Mouse (Mus musculus): ENCODE measurements at regions not wholly inside any gene's neighbourhood (a gene's known extent, or its start where the extent isn't known, plus 50 kb on each side); places are given as distances from the start of the nearest gene placed in this dataset.

GRCm38 (mm10) chr11:55946028-55946427 is 94.8 kb downstream of the Nmur2 start:
- TF ChIP-seq ZC3H11A (IDR thresholded peaks at IDR 0.05; ENCODE audit: borderline replicate concordance, low read depth, low read length) = no peak
- TF ChIP-seq MAFK (IDR thresholded peaks at IDR 0.05; ENCODE audit: insufficient read depth, low read depth, low read length) = no peak
